Comparison of ENCODE assay signal across 12 mouse cellular contexts in genomic region chr7:95784523-95784922, GRCm38 (mm10).
"Had no signal": no experiment of that assay in that cellular context is flagged by ENCODE, and none has a peak within 500 bp of the region (broad histone marks: within the 10 kb centered on the region; RNA-seq: fewer than 3 reads in every experiment).

No protein-coding gene starts in this region.

- H3K4me2 ChIP-seq: liver, embryonic 13.5 days; midbrain, embryonic 11.5 days had no signal

- H3K27ac ChIP-seq: left cerebral cortex, adult 2 months; liver, embryonic 13.5 days had no signal

- H3K4me3 ChIP-seq: left cerebral cortex, adult 2 months; liver, embryonic 13.5 days had no signal

- H3K9ac ChIP-seq: liver, embryonic 13.5 days had no signal

- DNase-seq: layer of hippocampus, postnatal 36 days; liver, embryonic 13.5 days; lung, adult 2 months; lung, postnatal 14 days; lung, postnatal 4 days; midbrain, embryonic 14.5 days; thymus, adult 18-20 months; thymus, postnatal 36 days had no signal

- ATAC-seq: inflammation-experienced regulatory T-cells, adult 6 months; intestine, embryonic 16.5 days had no signal

- H3K9me3 ChIP-seq: liver, embryonic 13.5 days had no signal

- H3K4me1 ChIP-seq: liver, embryonic 13.5 days had no signal

- H3K36me3 ChIP-seq: liver, embryonic 13.5 days had no signal

- H3K27me3 ChIP-seq: liver, embryonic 13.5 days had no signal
